Mouse (Mus musculus) cortical plate, adult 2 months (tissue): ENCODE data around the gene Itga3.
A peak's percentile ranks its signal among the peaks of the same experiment; 100 is the strongest.

Source experiments
- CTCF ChIP-seq: fragments of 200-500 bp; IDR thresholded peaks from 2 replicates; pipeline ENCODE4 v1.5.1; 2011; ENCODE audit warnings: mild to moderate bottlenecking, control low read depth, low read length; ENCODE audit not compliant: insufficient read depth; ENCODE audit errors: extremely low read depth
- POLR2A ChIP-seq: fragments of 200-500 bp; IDR thresholded peaks from 2 replicates; pipeline ENCODE4 v1.6.1; 2011; ENCODE audit warnings: mild to moderate bottlenecking, low read length, control low read depth; ENCODE audit not compliant: insufficient read depth; ENCODE audit errors: extremely low read depth

- TF ChIP-seq POLR2A (peak; percentile 46; the same call in 1 of the 2 replicates), CTCF (no peak)
Measured at GRCm38 (mm10) chr11:95009629-95010014, 67.0 kb downstream of the Itga3 start, which contains the start of gene Samd14.
